Mouse (Mus musculus) heart, postnatal 0 days (tissue): ENCODE data around the gene 1110008P14Rik. TPM values are rescaled to one million over a fixed set of nuclear protein-coding genes. Genes with fewer than 3 reads are reported as not detected.

Experiments used
- ATAC-seq: fragments of 200-750 bp; cut with Nextera tagmentation; 2 replicates; pipeline ENCODE4 v1.8.0; 2017; ENCODE audit warnings: low read depth, moderate number of reproducible peaks, moderate library complexity; ENCODE audit not compliant: insufficient read depth
- DNase-seq: peaks from one replicate; pipeline ENCODE4 v3.0.0-alpha.2; 2016; ENCODE audit warnings: low spot score
- H3K27ac ChIP-seq: fragments of 300-500 bp; sonication (generic); 2 replicates; pipeline ENCODE4 v1.5.1; 2014; ENCODE audit warnings: low read depth, mild to moderate bottlenecking
- H3K27me3 ChIP-seq: fragments of 300-500 bp; sonication (generic); 2 replicates; pipeline ENCODE4 v1.6.1; 2014; ENCODE audit warnings: low read length, mixed read lengths; ENCODE audit not compliant: control insufficient read depth, insufficient read depth
- H3K36me3 ChIP-seq: fragments of 300-500 bp; sonication (generic); replicated peaks from 2 replicates; pipeline ENCODE4 v1.6.1; 2014; ENCODE audit warnings: low read length, mixed read lengths; ENCODE audit not compliant: control insufficient read depth, insufficient read depth
- H3K4me1 ChIP-seq: fragments of 300-500 bp; sonication (generic); 2 replicates; pipeline ENCODE4 v1.6.1; 2014; ENCODE audit warnings: antibody characterized with exemption; ENCODE audit not compliant: control insufficient read depth, insufficient read depth
- H3K4me2 ChIP-seq: fragments of 300-500 bp; sonication (generic); 2 replicates; pipeline ENCODE4 v1.6.1; 2014; ENCODE audit warnings: low read depth, mild to moderate bottlenecking, low read length, moderate library complexity
- H3K4me3 ChIP-seq: fragments of 300-500 bp; sonication (generic); 2 replicates; pipeline ENCODE4 v1.5.1; 2014; ENCODE audit warnings: low read depth, low read length
- H3K9ac ChIP-seq: fragments of 300-500 bp; sonication (generic); replicated peaks from 2 replicates; pipeline ENCODE4 v1.6.1; 2014; ENCODE audit warnings: low read depth, low read length, mixed read lengths
- H3K9me3 ChIP-seq: fragments of 300-500 bp; sonication (generic); replicated peaks from 2 replicates; pipeline ENCODE4 v1.6.1; 2016; ENCODE audit warnings: low read length; ENCODE audit not compliant: control insufficient read depth
- CTCF ChIP-seq: IDR thresholded peaks from 2 replicates; pipeline ENCODE4 v1.5.1; 2016; ENCODE audit warnings: antibody characterized with exemption, control low read depth, low read depth
- EP300 ChIP-seq: IDR thresholded peaks from 2 replicates; pipeline ENCODE4 v1.6.1; 2016; ENCODE audit warnings: antibody characterized with exemption, low read depth
- WGBS: fragments of 180-500 bp; shearing (Covaris S2); extraction: QIAGEN DNeasy Blood & Tissue Kit; methylation state at CpG from one replicate; pipeline ENCODE4 v1.1.7; 2014; 5-methylcytosine and 5-hydroxymethylcytosine counted together
- polyA plus RNA-seq: library from polyadenylated mRNA; unstranded; fragments of >200 nt; fragmentation: Nextera tagmentation; extraction: Ambion mirVana; gene quantifications from 2 replicates; pipeline ENCODE4 v1.2.1, GENCODE M21; 2015
- total RNA-seq: library from RNA; depleted of rRNA; stranded (reverse); fragments of >200 nt; gene quantifications from 2 replicates; pipeline ENCODE4 v1.2.3, GENCODE M21; 2014; ENCODE audit warnings: low replicate concordance

Gene 1110008P14Rik
- total and polyA plus RNA-seq, 2 experiments from 2014 or later, result 77.0 to 195 TPM

DNA sequence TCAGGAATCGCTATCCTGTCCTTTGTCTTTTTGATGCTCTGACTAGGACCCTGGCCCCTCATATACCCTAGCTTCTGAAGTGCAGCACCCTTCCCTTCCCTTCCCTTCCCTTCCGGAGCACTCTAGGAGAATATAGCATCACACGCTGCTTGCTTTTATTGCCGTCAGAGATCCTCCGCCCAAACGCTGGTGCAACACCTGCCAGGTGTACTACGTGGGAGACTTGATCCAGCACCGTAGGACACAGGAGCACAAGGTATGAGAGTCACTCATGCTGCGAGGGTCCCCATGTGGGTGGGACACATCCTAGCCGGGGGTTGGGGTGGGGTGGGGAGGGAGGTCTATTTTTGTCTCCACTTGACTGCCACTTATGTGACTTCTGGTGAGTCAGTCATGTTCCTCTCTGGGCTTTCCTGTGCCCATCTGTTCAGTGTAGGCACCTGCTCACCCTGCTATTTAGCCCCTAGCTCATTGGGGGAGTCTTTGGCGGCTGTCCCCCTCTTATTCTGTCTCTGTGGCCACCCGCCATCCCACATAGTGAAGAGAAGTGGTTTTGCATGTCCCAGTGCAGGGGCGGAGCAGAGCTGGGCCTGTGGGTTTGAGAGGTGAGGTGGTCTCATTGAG lies 6.3 kb downstream of the 1110008P14Rik start:
- no peaks in the 10 kb centered on the region for H3K9me3 ChIP-seq
- WGBS, result 66% methylated on average over 13 of the region's 13 CpGs
- TF ChIP-seq CTCF, result no peak
- no peak for TF ChIP-seq EP300
- H3K4me2 ChIP-seq, result no peak overlapping the region
- H3K36me3 ChIP-seq, result peaks cover 82% of the 10 kb centered on the region
- 0 out of 2 replicates have a peak, but pooled peaks have one; percentile 14 for ATAC-seq
- no peak overlapping the region for H3K27ac ChIP-seq
- H3K4me1 ChIP-seq, result no peaks in the 10 kb centered on the region
- H3K9ac ChIP-seq, result no peak overlapping the region
- H3K4me3 ChIP-seq, result no peak overlapping the region
- H3K27me3 ChIP-seq, result no peaks in the 10 kb centered on the region
- no peak for DNase-seq

DNA sequence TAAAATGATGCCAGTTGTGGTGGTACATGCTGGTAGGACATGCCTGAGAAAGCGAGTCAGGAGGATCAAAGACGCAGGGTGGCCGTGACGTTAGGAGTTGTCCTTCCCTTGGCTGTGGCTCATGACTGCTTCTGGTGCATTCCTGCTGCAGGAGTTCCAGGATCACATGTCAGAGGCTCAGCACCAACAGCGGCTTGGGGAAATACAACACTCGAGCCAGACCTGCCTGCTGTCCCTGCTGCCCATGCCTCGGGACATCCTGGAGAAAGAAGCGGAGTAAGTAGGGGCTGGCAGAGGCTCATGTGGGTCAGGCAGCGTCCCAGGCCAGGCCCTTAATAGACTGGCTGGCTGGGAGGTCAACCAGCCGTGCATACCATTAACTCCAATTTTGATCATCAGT lies 7.5 kb downstream of the 1110008P14Rik start:
- Histone ChIP-seq H3K36me3 (peaks cover 88% of the 10 kb centered on the region), H3K27me3 (no peaks in the 10 kb centered on the region), H3K27ac (no peak overlapping the region; the same call in 1 of the 2 replicates), H3K4me1 (no peaks in the 10 kb centered on the region), H3K4me3 (no peak overlapping the region), H3K9ac (no peak overlapping the region), H3K4me2 (no peak overlapping the region), H3K9me3 (no peaks in the 10 kb centered on the region)
- WGBS, result 58% methylated on average over 10 of the region's 10 CpGs
- ATAC-seq, result peak; percentile 34; the same call in 1 of the 2 replicates
- no peak for TF ChIP-seq EP300
- TF ChIP-seq CTCF, result no peak
- DNase-seq, result no peak

DNA sequence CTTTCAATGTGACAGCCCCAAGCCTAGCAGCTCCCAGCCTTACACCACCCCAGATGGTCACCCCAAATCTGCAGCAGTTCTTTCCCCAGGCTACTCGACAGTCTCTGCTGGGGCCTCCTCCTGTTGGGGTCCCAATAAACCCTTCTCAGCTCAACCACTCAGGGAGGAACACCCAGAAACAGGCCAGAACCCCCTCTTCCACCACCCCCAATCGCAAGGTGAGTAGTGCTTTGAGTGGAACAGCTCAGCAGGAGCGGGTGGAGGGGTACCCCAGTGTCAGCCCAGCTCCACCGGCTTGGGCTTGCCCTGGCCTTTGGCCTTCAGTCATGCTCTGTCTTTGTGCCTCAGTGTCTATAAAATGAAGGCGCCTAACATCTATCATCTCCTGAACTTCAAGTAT lies 14.4 kb downstream of the 1110008P14Rik start:
- ATAC-seq (no peak), DNase-seq (no peak)
- no peaks in the 10 kb centered on the region for H3K27me3 ChIP-seq
- H3K36me3 ChIP-seq, result peaks cover 66% of the 10 kb centered on the region
- no peak for TF ChIP-seq CTCF
- no peak overlapping the region for H3K4me3 ChIP-seq
- H3K4me2 ChIP-seq, result no peak overlapping the region
- no peaks in the 10 kb centered on the region for H3K9me3 ChIP-seq
- WGBS, result 93% methylated on average over 5 of the region's 5 CpGs
- H3K4me1 ChIP-seq, result peaks cover 5% of the 10 kb centered on the region
- H3K9ac ChIP-seq, result no peak overlapping the region
- H3K27ac ChIP-seq, result no peak overlapping the region

GRCm38 (mm10) chr2:32364121-32364520 lies 17.6 kb downstream of the 1110008P14Rik start:
- ATAC-seq (no peak), DNase-seq (no peak)
- H3K27ac ChIP-seq, result no peak overlapping the region; the same call in 1 of the 2 replicates
- H3K9me3 ChIP-seq, result no peaks in the 10 kb centered on the region
- H3K4me3 ChIP-seq, result no peak overlapping the region
- H3K4me2 ChIP-seq, result peak overlapping the region; percentile 69; the same call in 1 of the 2 replicates
- TF ChIP-seq CTCF (no peak), EP300 (no peak)
- WGBS, result 88% methylated on average over 8 of the region's 8 CpGs
- H3K27me3 ChIP-seq, result no peaks in the 10 kb centered on the region
- H3K36me3 ChIP-seq, result peaks cover 37% of the 10 kb centered on the region
- peak overlapping the region; percentile 72; the same call in 1 of the 2 replicates for H3K9ac ChIP-seq
- peaks cover 5% of the 10 kb centered on the region for H3K4me1 ChIP-seq

DNA sequence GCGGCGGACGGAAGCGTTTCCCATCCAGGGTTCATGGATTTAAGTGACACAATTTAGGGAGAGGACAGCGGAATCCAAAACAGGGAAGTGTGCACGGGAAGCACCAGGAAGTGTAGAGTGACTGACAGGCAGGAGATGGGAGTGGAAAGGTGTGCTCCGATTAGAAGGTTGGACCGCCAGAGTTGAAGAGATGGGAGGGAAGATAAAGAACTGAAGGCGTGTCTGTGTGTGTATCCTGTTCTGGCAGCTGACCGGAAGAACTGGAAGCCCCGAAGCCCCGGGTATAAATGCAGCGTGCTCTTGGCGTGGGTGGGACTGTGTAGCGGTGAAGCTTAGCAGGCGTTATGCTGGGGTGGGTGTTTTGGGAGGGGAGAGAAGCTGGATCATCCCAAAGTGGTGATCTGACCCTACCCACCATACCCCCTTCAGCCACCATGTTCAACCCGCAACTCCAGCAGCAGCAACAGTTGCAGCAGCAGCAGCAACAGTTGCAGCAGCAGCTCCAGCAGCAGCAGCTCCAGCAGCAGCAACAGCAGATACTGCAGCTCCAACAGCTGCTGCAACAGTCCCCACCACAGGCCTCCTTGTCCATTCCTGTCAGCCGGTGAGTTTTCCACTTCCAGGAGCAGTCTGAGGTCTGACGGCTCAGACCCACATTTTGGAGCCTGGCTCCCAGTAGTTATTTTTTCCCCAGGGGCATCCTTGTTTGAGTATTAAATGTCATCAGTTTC lies 18.2 kb downstream of the 1110008P14Rik start:
- Histone ChIP-seq H3K9ac (peak overlapping the region; percentile 72), H3K4me3 (peak overlapping the region; percentile 61), H3K4me1 (peaks cover 5% of the 10 kb centered on the region), H3K27ac (peak overlapping the region; percentile 84), H3K36me3 (peaks cover 37% of the 10 kb centered on the region), H3K9me3 (no peaks in the 10 kb centered on the region), H3K4me2 (peak overlapping the region; percentile 69), H3K27me3 (no peaks in the 10 kb centered on the region)
- TF ChIP-seq EP300, result no peak
- TF ChIP-seq CTCF, result no peak
- DNase-seq (peak; percentile 40), ATAC-seq (peak; percentile 27)
- 7% methylated on average over 19 of the region's 19 CpGs for WGBS
